Mouse (Mus musculus) lung, adult 2 months (tissue): Measurements from ENCODE around the gene Zrsr1.

Source experiments
- CTCF ChIP-seq: fragments of 200-500 bp; IDR thresholded peaks from 2 replicates; pipeline ENCODE4 v1.5.1; 2011; ENCODE audit warnings: mild to moderate bottlenecking, low read length, control low read depth; ENCODE audit not compliant: insufficient read depth
- POLR2A ChIP-seq: fragments of 200-500 bp; IDR thresholded peaks from 2 replicates; pipeline ENCODE4 v1.6.1; 2011; ENCODE audit warnings: low read depth, mild to moderate bottlenecking, control low read depth, low read length, borderline replicate concordance; ENCODE audit errors: extremely low read depth

DNA sequence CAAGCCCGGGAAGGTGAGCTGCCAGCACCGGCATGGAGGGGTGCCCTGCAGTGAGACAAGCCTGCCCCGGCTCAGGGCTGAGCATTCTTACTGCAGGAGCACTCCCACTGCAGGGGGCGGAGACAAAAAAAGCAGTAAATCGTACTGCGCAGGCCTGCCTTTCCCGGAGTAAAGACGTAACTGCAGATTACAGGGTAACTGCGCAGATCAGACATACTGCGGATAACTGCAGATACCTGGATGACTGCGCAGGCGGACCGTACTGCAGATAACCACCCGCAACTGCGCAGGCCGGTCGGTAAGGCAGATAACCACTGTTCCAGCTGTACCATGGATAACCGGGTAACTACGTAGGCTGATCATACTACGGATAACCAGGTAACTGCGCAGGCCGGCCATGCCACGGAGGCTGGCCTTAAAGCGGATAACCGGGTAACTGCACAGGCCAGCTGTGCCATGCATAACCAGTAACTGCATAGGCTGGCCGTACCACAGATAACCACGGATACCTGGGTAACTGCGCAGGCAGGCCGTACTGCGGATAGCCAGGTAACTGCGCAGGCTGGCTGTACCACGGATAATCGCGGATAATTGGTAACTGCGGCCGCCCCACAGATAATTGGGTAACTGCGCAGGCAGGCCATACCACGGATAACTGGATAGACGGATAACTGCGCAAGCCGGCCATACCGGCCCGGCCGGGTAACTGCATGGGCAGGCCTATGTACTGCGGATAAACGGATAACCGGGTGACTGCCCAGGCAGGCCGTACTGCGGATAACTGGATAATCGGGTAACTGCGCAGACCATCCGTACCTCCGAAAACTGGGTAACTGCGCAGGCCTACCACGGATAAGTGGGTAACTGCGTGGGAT lies at the start of gene Zrsr1:
- TF ChIP-seq CTCF: no peak
- TF ChIP-seq POLR2A: peak; percentile 94; the same call in 1 of the 2 replicates
